ENCODE assay signal across 17 mouse cellular contexts in the genomic region with DNA sequence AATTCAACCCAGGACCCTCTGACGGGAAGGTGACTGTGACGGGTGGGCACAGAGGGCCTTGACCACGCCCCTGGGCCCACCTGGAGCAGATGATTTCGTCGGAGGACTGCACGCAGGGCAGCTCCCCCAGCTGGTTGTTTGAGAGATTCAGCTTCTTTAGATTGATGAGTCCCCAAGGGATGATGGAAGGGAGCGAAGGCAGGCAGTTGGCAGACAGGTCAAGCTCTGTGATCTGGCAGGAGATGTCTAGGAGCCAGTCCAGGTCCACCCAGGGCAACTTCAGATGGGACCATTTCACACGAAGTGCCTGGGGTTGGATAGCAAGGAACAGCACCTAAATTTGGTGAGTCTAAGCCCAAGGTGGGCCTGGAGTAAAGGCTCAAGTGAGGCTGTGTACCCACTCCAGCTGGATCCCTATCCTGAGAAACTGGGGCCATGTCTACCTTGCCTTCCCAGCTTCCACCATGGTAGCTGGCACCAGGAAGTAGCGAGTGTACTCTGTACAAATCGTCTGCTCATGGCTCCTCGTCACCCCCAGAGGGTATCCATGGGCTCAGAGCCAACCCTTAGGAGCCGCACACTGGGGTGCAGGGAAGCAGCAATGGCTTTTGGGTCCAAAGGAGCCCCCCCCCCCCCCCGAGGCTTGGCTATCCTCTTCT. TPM values are rescaled to one million over a fixed set of nuclear protein-coding genes. Genes with fewer than 3 reads are reported as not detected.
DNase-seq lines count a peak whose midpoint lies in the region; ATAC-seq and TF ChIP-seq lines count a peak whose summit lies in the region.
"Had no signal": no experiment of that assay in that cellular context is flagged by ENCODE, and none has a peak within 500 bp of the region (broad histone marks: within the 10 kb centered on the region; RNA-seq: fewer than 3 reads in every experiment).

No protein-coding gene starts in this region.

- intact Hi-C loops in heart, postnatal 10 days (cut with DNase I), result no loop called here

- DNase-seq in heart, postnatal 10 days, result no peak
- no peak for DNase-seq in lung, postnatal 0 days (ENCODE audit: low spot score)
- DNase-seq in lung, postnatal 14 days, result no peak
- no peak for DNase-seq in left cerebral cortex, adult 8-10 months (ENCODE audit: low spot score in 2 of 2)
- no peak for DNase-seq in kidney, adult 18-20 months
- DNase-seq: thymus, postnatal 4 days had no signal

- peak overlapping the region; percentile 17; the same call in 1 of the 2 replicates for H3K4me2 ChIP-seq in heart, embryonic 12.5 days
- H3K4me2 ChIP-seq in lung, postnatal 0 days (replicated peaks; ENCODE audit: low read depth, low read length), result no peak overlapping the region
- peak overlapping the region; percentile 45; the same call in 1 of the 2 replicates for H3K4me2 ChIP-seq in intestine, postnatal 0 days (replicated peaks; ENCODE audit: low read depth)
- no peak overlapping the region for H3K4me2 ChIP-seq in stomach, embryonic 15.5 days
- H3K4me2 ChIP-seq: hindbrain, embryonic 13.5 days; limb, embryonic 12.5 days; midbrain, embryonic 13.5 days had no signal

- H3K27me3 ChIP-seq in heart, embryonic 12.5 days (replicated peaks), result peaks cover 13% of the 10 kb centered on the region
- H3K27me3 ChIP-seq in lung, postnatal 0 days (replicated peaks; ENCODE audit: insufficient read depth, low read length), result no peaks in the 10 kb centered on the region
- H3K27me3 ChIP-seq in intestine, postnatal 0 days (replicated peaks; ENCODE audit: control insufficient read depth, insufficient read depth, low read length), result no peaks in the 10 kb centered on the region
- H3K27me3 ChIP-seq in stomach, embryonic 15.5 days (replicated peaks), result no peaks in the 10 kb centered on the region
- H3K27me3 ChIP-seq: hindbrain, embryonic 13.5 days; limb, embryonic 12.5 days; midbrain, embryonic 13.5 days had no signal

- peaks cover 17% of the 10 kb centered on the region for H3K4me1 ChIP-seq in heart, embryonic 12.5 days (replicated peaks)
- peaks cover 23% of the 10 kb centered on the region; the same call in 1 of the 2 replicates for H3K4me1 ChIP-seq in lung, postnatal 0 days (ENCODE audit: insufficient read depth, low read depth, low read length)
- H3K4me1 ChIP-seq in intestine, postnatal 0 days (replicated peaks; ENCODE audit: control insufficient read depth, insufficient read depth, low read length), result 0 out of 2 replicates have a peak, but pooled peaks cover 4% of the 10 kb centered on the region
- peaks cover 11% of the 10 kb centered on the region; the same call in 1 of the 2 replicates for H3K4me1 ChIP-seq in stomach, embryonic 15.5 days
- H3K4me1 ChIP-seq: midbrain, embryonic 13.5 days had no signal

- TF ChIP-seq CTCF in lung, postnatal 0 days (IDR thresholded peaks at IDR 0.05), result no peak
- TF ChIP-seq CTCF in intestine, postnatal 0 days (IDR thresholded peaks at IDR 0.05; ENCODE audit: low read depth), result no peak

- 64% methylated on average over 13 of the region's 13 CpGs for WGBS in heart, embryonic 12.5 days
- 59% methylated on average over 13 of the region's 13 CpGs for WGBS in lung, postnatal 0 days
- WGBS in intestine, postnatal 0 days, result 65% methylated on average over 13 of the region's 13 CpGs
- 71% methylated on average over 13 of the region's 13 CpGs for WGBS in stomach, embryonic 15.5 days

- ATAC-seq in heart, embryonic 12.5 days (ENCODE audit: insufficient number of reproducible peaks, low FRiP score), result no peak; the same call in none of the 2 replicates
- ATAC-seq in lung, postnatal 0 days, result peak; percentile 1; the same call in 1 of the 2 replicates
- ATAC-seq in intestine, postnatal 0 days, result peak; percentile 39
- peak; percentile 38 for ATAC-seq in stomach, embryonic 15.5 days (ENCODE audit: insufficient read depth, low FRiP score, low read depth)
- ATAC-seq: midbrain, embryonic 13.5 days had no signal

- H3K27ac ChIP-seq in heart, embryonic 12.5 days (ENCODE audit: poor library complexity, severe bottlenecking), result peak overlapping the region; percentile 41; the same call in 1 of the 2 replicates
- peak overlapping the region; percentile 87 for H3K27ac ChIP-seq in lung, postnatal 0 days (ENCODE audit: low read length)
- H3K27ac ChIP-seq in intestine, postnatal 0 days (ENCODE audit: low read depth, low read length), result peak overlapping the region; percentile 70; the same call in 1 of the 2 replicates
- peak overlapping the region; percentile 80 for H3K27ac ChIP-seq in stomach, embryonic 15.5 days
- H3K27ac ChIP-seq: hindbrain, embryonic 13.5 days; kidney, postnatal 0 days; limb, embryonic 12.5 days; midbrain, embryonic 13.5 days had no signal

- no peak overlapping the region for H3K9ac ChIP-seq in heart, embryonic 12.5 days
- no peak overlapping the region for H3K9ac ChIP-seq in lung, postnatal 0 days (replicated peaks; ENCODE audit: low read depth)
- H3K9ac ChIP-seq in intestine, postnatal 0 days (ENCODE audit: low read depth, low read length), result 0 out of 2 replicates have a peak overlapping the region, but pooled peaks have one; percentile 11
- H3K9ac ChIP-seq in stomach, embryonic 15.5 days, result no peak overlapping the region
- H3K9ac ChIP-seq: hindbrain, embryonic 13.5 days; limb, embryonic 12.5 days; midbrain, embryonic 13.5 days had no signal

- H3K36me3 ChIP-seq in heart, embryonic 12.5 days, result peaks cover 17% of the 10 kb centered on the region
- H3K36me3 ChIP-seq in lung, postnatal 0 days (ENCODE audit: insufficient read depth, low read length), result no peaks in the 10 kb centered on the region
- peaks cover 35% of the 10 kb centered on the region for H3K36me3 ChIP-seq in intestine, postnatal 0 days (ENCODE audit: control insufficient read depth, insufficient read depth)
- 0 out of 2 replicates have a peak, but pooled peaks cover 10% of the 10 kb centered on the region for H3K36me3 ChIP-seq in stomach, embryonic 15.5 days
- H3K36me3 ChIP-seq: hindbrain, embryonic 13.5 days; midbrain, embryonic 13.5 days had no signal

- H3K9me3 ChIP-seq in heart, embryonic 12.5 days (replicated peaks), result no peaks in the 10 kb centered on the region
- H3K9me3 ChIP-seq in lung, postnatal 0 days (ENCODE audit: low read length), result no peaks in the 10 kb centered on the region
- H3K9me3 ChIP-seq in intestine, postnatal 0 days (ENCODE audit: control insufficient read depth), result no peaks in the 10 kb centered on the region
- H3K9me3 ChIP-seq in stomach, embryonic 15.5 days, result no peaks in the 10 kb centered on the region
- H3K9me3 ChIP-seq: hindbrain, embryonic 13.5 days; limb, embryonic 12.5 days; midbrain, embryonic 13.5 days had no signal

- H3K4me3 ChIP-seq in heart, embryonic 12.5 days, result no peak overlapping the region
- no peak overlapping the region for H3K4me3 ChIP-seq in lung, postnatal 0 days (ENCODE audit: low read depth, low read length)
- no peak overlapping the region for H3K4me3 ChIP-seq in intestine, postnatal 0 days (ENCODE audit: low read depth, low read length)
- H3K4me3 ChIP-seq in stomach, embryonic 15.5 days (replicated peaks), result no peak overlapping the region
- H3K4me3 ChIP-seq: hindbrain, embryonic 13.5 days; limb, embryonic 12.5 days; midbrain, embryonic 13.5 days had no signal

- TF ChIP-seq EP300 in lung, postnatal 0 days (IDR thresholded peaks at IDR 0.05), result no peak

RNA-seq across cellular contexts. Expression of a gene that starts 57.0 kb away (rescaled TPM):
- polyA plus RNA-seq in heart, embryonic 12.5 days (2016; fragmentation: Nextera tagmentation; extraction: Ambion mirVana), result not detected in 2 replicates
- not detected for total RNA-seq in heart, postnatal 10 days (2021)
- not detected in 2 replicates for polyA plus RNA-seq in lung, postnatal 0 days (2015; fragmentation: Nextera tagmentation; extraction: Ambion mirVana)
- polyA plus RNA-seq in intestine, postnatal 0 days (2015; fragmentation: Nextera tagmentation; extraction: Ambion mirVana), result not detected in 2 replicates
- polyA plus RNA-seq in stomach, embryonic 15.5 days (2015; fragmentation: Nextera tagmentation; extraction: Ambion mirVana), result not detected in 2 replicates
- not detected for total RNA-seq in left cerebral cortex, adult 8-10 months (2022)
- total RNA-seq: adrenal gland, adult 2 months; layer of hippocampus, postnatal 14 days had no signal
- polyA plus RNA-seq: adrenal gland, adult 2 months; C2C12; hindbrain, embryonic 13.5 days; kidney, postnatal 0 days; limb, embryonic 12.5 days; midbrain, embryonic 13.5 days; neural tube, embryonic 11.5 days had no signal

Comparison
In these comparisons a context has a peak if more than half of its experiments do, and no peak if none do; other contexts are left out.
1. H3K4me2 ChIP-seq: peak in heart, embryonic 12.5 days (single experiment) and intestine, postnatal 0 days (single experiment); none in lung, postnatal 0 days (single experiment) and stomach, embryonic 15.5 days (single experiment).
2. Peak in every context shown above with its lines, with median percentiles within 50 percentile points of each other: H3K27ac ChIP-seq.